Mouse (Mus musculus) activated CD4-positive, CD25-positive, alpha-beta regulatory T cell, adult 9 weeks (primary cell): Measurements from ENCODE around the gene Gm28036. TPM values are rescaled to one million over a fixed set of nuclear protein-coding genes. Genes with fewer than 3 reads are reported as not detected.

Experiments used
- polyA plus RNA-seq: library from polyadenylated mRNA; unstranded; fragments of 100-300 nt; shearing (Covaris generic); gene quantifications from one replicate; pipeline ENCODE4 v1.2.1, GENCODE M21; 2017

Gene Gm28036
- polyA plus RNA-seq: 28.8 TPM

GRCm38 (mm10) chr2:156126992-156127391, at the start of gene Gm28036:
TSS of gene Gm28036 (minus strand) at chr2:156127092.

GRCm38 (mm10) chr2:156143953-156144724, 17.2 kb upstream of the Gm28036 start, which contains the start of the genes Romo1 and Nfs1:
TSS of gene Romo1 (plus strand) at chr2:156144039.
TSS of gene Nfs1 (minus strand) at chr2:156144186.

GRCm38 (mm10) chr2:156111358-156112079, 15.4 kb downstream of the Gm28036 start, which contains the start of the genes Cpne1 and Rbm12:
TSS of gene Cpne1 (minus strand) at chr2:156111965.
TSS of gene Rbm12 (minus strand) at chr2:156111978.

GRCm38 (mm10) chr2:156065099-156066041, 61.5 kb downstream of the Gm28036 start, which contains the start of gene Spag4:
TSS of gene Spag4 (plus strand) at chr2:156065175.

GRCm38 (mm10) chr2:156052816-156053215, 74.1 kb downstream of the Gm28036 start, which contains the start of gene Fer1l4:
TSS of gene Fer1l4 (minus strand) at chr2:156052947.

Other genes with a start within 250 kb of the Gm28036 start
- 56.2 TPM for gene Uqcc1, start 196.8 kb downstream of the Gm28036 start, polyA plus RNA-seq
- gene Gm15557, start 186.4 kb downstream of the Gm28036 start, polyA plus RNA-seq: not detected
- gene Gdf5, start 181.7 kb downstream of the Gm28036 start, polyA plus RNA-seq: not detected
- gene Cep250, start 170.6 kb downstream of the Gm28036 start, polyA plus RNA-seq: 71.5 TPM
- gene 6430550D23Rik, start 119.1 kb downstream of the Gm28036 start, polyA plus RNA-seq: 1.1 TPM
- 166 TPM for gene Ergic3, start 119.0 kb downstream of the Gm28036 start, polyA plus RNA-seq
- gene Fer1l4, start 74.1 kb downstream of the Gm28036 start, polyA plus RNA-seq: not detected
- 0.37 TPM for gene Spag4, start 61.9 kb downstream of the Gm28036 start, polyA plus RNA-seq
- gene Cpne1, start 15.1 kb downstream of the Gm28036 start, polyA plus RNA-seq: 90.1 TPM
- 57.0 TPM for gene Rbm12, start 15.1 kb downstream of the Gm28036 start, polyA plus RNA-seq
- gene Romo1, start 16.9 kb upstream of the Gm28036 start, polyA plus RNA-seq: 200 TPM
- 65.0 TPM for gene Nfs1, start 17.1 kb upstream of the Gm28036 start, polyA plus RNA-seq
- 1,028 TPM for gene Rbm39, start 53.1 kb upstream of the Gm28036 start, polyA plus RNA-seq
- gene Phf20, start 69.4 kb upstream of the Gm28036 start, polyA plus RNA-seq: 62.1 TPM
- gene Cnbd2, start 185.2 kb upstream of the Gm28036 start, polyA plus RNA-seq: 5.1 TPM
- 13.4 TPM for gene Scand1, start 185.6 kb upstream of the Gm28036 start, polyA plus RNA-seq